Mouse (Mus musculus) embryonic fibroblast, embryonic 13.5 days (primary cell): Measurements from ENCODE around the gene Vwf.

Experiments used
- CTCF ChIP-seq: IDR thresholded peaks from 2 replicates; pipeline ENCODE4 v1.5.1; 2011; ENCODE audit warnings: mild to moderate bottlenecking, control low read depth, low read length, moderate library complexity, borderline replicate concordance; ENCODE audit not compliant: insufficient read depth
- POLR2A ChIP-seq: IDR thresholded peaks from 2 replicates; pipeline ENCODE4 v1.6.1; 2011; ENCODE audit warnings: low read depth, mild to moderate bottlenecking, control low read depth, low read length, moderate library complexity

DNA sequence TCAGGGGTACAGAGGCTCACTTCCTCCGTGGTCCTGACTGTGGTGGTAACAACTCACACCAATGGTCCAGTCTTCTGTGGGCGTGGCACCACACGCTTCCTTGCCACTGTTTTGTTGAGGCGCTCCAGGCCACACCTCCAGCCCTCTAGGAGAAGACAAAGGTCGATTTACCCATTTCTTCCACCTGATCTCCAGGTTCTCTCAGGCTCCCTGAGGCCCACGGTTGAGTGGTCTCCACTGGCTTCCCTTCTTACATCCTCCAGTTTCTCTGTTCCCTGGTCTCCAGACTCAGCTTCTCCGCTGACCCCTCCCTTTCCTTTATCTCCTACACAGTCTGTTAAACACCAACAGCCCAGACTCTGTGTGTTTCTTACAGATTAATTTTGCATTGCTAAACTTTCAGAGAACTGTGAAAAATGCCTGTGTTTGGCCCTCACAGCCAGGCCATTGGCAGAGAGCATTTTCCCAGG is 18.3 kb downstream of the Vwf start:
- no peak for TF ChIP-seq CTCF
- TF ChIP-seq POLR2A, result no peak
